ENCODE assay signal across 7 mouse cellular contexts in the genomic region with DNA sequence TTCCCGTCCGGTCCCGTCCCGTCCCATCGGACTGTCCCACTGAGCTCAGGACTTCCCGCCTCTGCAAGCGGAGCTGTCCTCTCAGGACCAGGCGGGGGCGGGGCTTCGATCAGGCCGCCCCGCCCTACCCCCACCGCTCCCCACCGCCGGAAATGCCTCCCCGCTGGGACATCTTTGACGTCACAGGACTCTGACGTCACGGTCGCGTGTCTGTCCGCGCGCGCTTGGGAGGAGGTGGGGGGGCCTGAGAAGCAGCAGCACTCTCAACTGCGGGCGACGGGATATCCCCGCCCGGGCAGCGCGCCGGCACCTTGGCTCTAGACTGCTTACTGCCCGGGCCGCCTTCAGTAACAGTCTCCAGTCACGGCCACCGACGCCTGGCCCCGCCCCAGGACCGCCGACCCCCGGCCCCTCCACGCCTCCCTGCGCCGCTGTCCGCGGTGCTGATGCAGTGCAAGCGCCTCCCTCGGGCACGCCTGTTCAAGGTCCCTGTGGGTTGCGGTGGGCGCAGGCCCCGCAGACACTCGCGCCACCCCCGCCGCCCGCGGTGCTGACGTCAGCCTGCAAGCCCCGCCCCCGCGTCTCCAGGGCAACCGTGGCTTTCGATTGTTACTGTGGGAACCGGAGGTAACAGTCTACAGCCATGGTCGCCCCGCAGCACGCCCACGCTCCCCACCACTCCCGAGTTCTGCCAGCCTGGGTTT. TPM values are rescaled to one million over a fixed set of nuclear protein-coding genes. Genes with fewer than 3 reads are reported as not detected.
DNase-seq lines count a peak whose midpoint lies in the region; ATAC-seq lines count a peak whose summit lies in the region.

No protein-coding gene starts in this region.

- peak overlapping the region; percentile 26 for H3K9ac ChIP-seq in intestine, embryonic 15.5 days

- DNase-seq in cerebellum, postnatal 4 days (ENCODE audit: low spot score in 2 of 2), result peak; percentile 86 to 94
- peak; percentile 78 for DNase-seq in gastrocnemius, postnatal 10 days
- peak; percentile 95 to 97 for DNase-seq in left cerebral cortex, postnatal 25 days (ENCODE audit: low spot score in 2 of 2)
- DNase-seq in mesoderm, embryonic 11.5 days (ENCODE audit: low read depth, low spot score), result peak; percentile 91
- peak; percentile 95 for DNase-seq in right cerebral cortex, postnatal 36 days (ENCODE audit: low spot score in 2 of 2)

- H3K4me2 ChIP-seq in intestine, embryonic 15.5 days (replicated peaks), result peak overlapping the region; percentile 97

- H3K4me1 ChIP-seq in intestine, embryonic 15.5 days (replicated peaks), result peaks cover 47% of the 10 kb centered on the region

- ATAC-seq in activated CD4-positive, CD25-positive, alpha-beta regulatory T cell, adult 4 months, result peak; percentile 47
- ATAC-seq in intestine, embryonic 15.5 days, result peak; percentile 66

- peaks cover 35% of the 10 kb centered on the region for H3K27me3 ChIP-seq in intestine, embryonic 15.5 days (replicated peaks)

- under 1% methylated on average over 71 of the region's 71 CpGs for WGBS in intestine, embryonic 15.5 days

- H3K27ac ChIP-seq in intestine, embryonic 15.5 days, result no peak overlapping the region

- intact Hi-C loops in left cerebral cortex, postnatal 25 days (cut with DNase I), result loop anchor here (2.0 to 10.0 kb wide), 3 partner anchors 288 to 402 kb away; a partner anchor contains a TSS

- 0 out of 2 replicates have a peak, but pooled peaks cover 5% of the 10 kb centered on the region for H3K36me3 ChIP-seq in intestine, embryonic 15.5 days

- H3K9me3 ChIP-seq in intestine, embryonic 15.5 days, result no peaks in the 10 kb centered on the region

- peak overlapping the region; percentile 71 for H3K4me3 ChIP-seq in intestine, embryonic 15.5 days (replicated peaks)

RNA-seq across cellular contexts. Expression of a gene that starts 3.9 kb away (rescaled TPM):
- polyA plus RNA-seq in activated CD4-positive, CD25-positive, alpha-beta regulatory T cell, adult 4 months (2017; shearing (Covaris generic)), result under 1 TPM in 1 of 2 experiments, not detected in 1; 0.38 TPM
- total RNA-seq in gastrocnemius, postnatal 10 days (2021), result 10 to 100 TPM; 21.1 to 27.1 TPM
- 20.3 and 22.0 TPM in 2 replicates for polyA plus RNA-seq in intestine, embryonic 15.5 days (2015; fragmentation: Nextera tagmentation; extraction: Ambion mirVana)
- 1 to 10 TPM; 3.3 to 3.5 TPM for total RNA-seq in left cerebral cortex, postnatal 25 days (2021)

RNA-seq across cellular contexts. Expression of a gene that starts 5.4 kb away (rescaled TPM):
- polyA plus RNA-seq in activated CD4-positive, CD25-positive, alpha-beta regulatory T cell, adult 4 months (2017; shearing (Covaris generic)), result 10 to 100 TPM; 28.4 to 32.8 TPM
- 1 to 10 TPM; 4.7 to 5.1 TPM for total RNA-seq in gastrocnemius, postnatal 10 days (2021)
- polyA plus RNA-seq in intestine, embryonic 15.5 days (2015; fragmentation: Nextera tagmentation; extraction: Ambion mirVana), result 21.3 and 21.4 TPM in 2 replicates
- total RNA-seq in left cerebral cortex, postnatal 25 days (2021), result 10 to 100 TPM; 12.4 to 13.9 TPM

RNA-seq across cellular contexts. Expression of a gene that starts 17.8 kb away (rescaled TPM):
- polyA plus RNA-seq in activated CD4-positive, CD25-positive, alpha-beta regulatory T cell, adult 4 months (2017; shearing (Covaris generic)), result 1 to 10 TPM; 8.3 to 9.6 TPM
- 1 to 10 TPM; 8.3 to 8.4 TPM for total RNA-seq in gastrocnemius, postnatal 10 days (2021)
- 23.4 and 23.8 TPM in 2 replicates for polyA plus RNA-seq in intestine, embryonic 15.5 days (2015; fragmentation: Nextera tagmentation; extraction: Ambion mirVana)
- total RNA-seq in left cerebral cortex, postnatal 25 days (2021), result 10 to 100 TPM; 26.9 to 27.2 TPM

RNA-seq across cellular contexts. Expression of a gene that starts 20.3 kb away (rescaled TPM):
- polyA plus RNA-seq in activated CD4-positive, CD25-positive, alpha-beta regulatory T cell, adult 4 months (2017; shearing (Covaris generic)), result 1 to 10 TPM; 1.6 to 1.8 TPM
- total RNA-seq in gastrocnemius, postnatal 10 days (2021), result 1 to 10 TPM; 3.2 to 3.8 TPM
- 1.7 and 1.8 TPM in 2 replicates for polyA plus RNA-seq in intestine, embryonic 15.5 days (2015; fragmentation: Nextera tagmentation; extraction: Ambion mirVana)
- 10 to 100 TPM; 76.5 to 90.2 TPM for total RNA-seq in left cerebral cortex, postnatal 25 days (2021)

Comparison
In these comparisons a context has a peak if more than half of its experiments do, and no peak if none do; other contexts are left out.
1. RNA of a gene that starts 3.9 kb away (total RNA-seq): 21.1 to 27.1 TPM in gastrocnemius, postnatal 10 days; 3.3 to 3.5 TPM in left cerebral cortex, postnatal 25 days; every median in the first group is over 4 times any median in the second.
2. Peak in every context shown above with its lines, with median percentiles within 50 percentile points of each other: DNase-seq.